Mouse (Mus musculus): ENCODE data around the gene Nf2. TPM values are rescaled to one million over a fixed set of nuclear protein-coding genes. Genes with fewer than 3 reads are reported as not detected.

The Nf2 gene
- polyA plus RNA-seq, 1 experiment from 2014 or later = 29.5 TPM

DNA sequence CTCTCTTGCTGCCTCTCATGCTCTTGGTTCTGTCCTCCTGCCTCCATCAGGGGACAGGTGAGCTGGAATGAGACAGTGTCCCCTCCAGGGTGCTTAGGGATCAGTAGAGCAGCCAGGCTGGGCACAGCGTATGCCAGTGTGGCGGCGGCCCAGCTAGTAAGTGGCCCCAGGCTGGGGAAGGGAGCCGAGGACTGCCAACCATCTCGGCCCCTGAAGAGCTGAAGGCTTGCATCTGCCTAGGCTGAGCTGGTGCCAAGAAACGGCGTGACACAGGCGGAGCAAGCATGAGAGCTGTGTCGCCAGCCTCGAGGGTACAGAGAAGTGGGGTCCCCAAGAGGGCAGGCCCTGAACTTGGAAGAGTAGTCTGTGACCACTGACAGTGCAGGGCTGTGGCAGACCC lies 111.7 kb downstream of the Nf2 start:
- 80% methylated on average over 10 of the region's 10 CpGs for WGBS (ENCODE audit: insufficient replicate concordance)
- Histone ChIP-seq H3K27ac (no peak overlapping the region), H3K9ac (no peak overlapping the region), H3K27me3 (replicated peaks) (peaks cover 23% of the 10 kb centered on the region), H3K9me3 (replicated peaks) (no peaks in the 10 kb centered on the region), H3K36me3 (no peaks in the 10 kb centered on the region), H3K4me2 (no peak overlapping the region), H3K4me3 (no peak overlapping the region), H3K4me1 (no peaks in the 10 kb centered on the region)
- no peak for ATAC-seq

DNA sequence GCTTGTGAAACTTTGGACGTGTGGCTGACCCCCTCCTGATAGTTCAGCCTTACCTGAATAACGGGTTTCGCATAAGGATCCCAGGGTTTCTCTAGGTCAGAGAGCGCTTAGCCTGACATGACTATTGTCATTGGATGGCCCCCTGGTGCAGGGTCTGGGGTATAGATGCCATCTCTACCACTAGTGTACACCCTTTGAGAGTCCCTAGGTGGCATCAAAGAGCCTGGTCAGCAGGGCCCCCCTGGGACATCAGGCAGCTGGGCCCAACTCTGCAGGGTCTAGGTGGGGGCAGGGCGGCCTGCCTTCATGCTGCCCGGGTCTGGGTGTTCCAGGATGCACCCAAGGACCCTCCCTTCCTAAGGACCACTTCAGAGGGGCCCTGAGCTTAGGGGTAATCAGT lies 113.0 kb downstream of the Nf2 start:
- WGBS (ENCODE audit: insufficient replicate concordance) = 58% methylated on average over 6 of the region's 6 CpGs

DNA sequence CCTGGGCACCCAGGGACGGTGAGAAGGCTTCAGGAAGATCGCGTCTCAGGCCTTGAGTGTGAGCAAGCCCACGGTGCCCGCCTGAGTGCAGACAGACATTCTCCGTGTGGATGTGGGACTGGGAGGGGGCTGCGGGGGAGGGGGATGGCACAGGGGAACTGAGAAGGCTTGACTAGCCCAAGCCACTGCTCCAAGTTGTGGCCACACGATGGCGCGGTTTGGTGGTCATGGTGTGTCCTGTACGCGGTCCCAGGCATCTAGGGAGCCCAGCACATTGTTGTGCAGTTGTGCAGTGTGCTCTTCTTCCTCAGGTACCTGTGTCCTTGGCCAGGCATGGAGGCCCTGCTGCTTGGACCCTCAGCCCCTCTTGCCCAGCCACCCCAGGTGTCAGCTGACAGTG lies 115.2 kb downstream of the Nf2 start:
- no peak for ATAC-seq
- peaks cover 7% of the 10 kb centered on the region; the same call in 1 of the 2 replicates for H3K36me3 ChIP-seq
- H3K9ac ChIP-seq = no peak overlapping the region
- 40% methylated on average over 12 of the region's 12 CpGs for WGBS (ENCODE audit: insufficient replicate concordance)
- no peaks in the 10 kb centered on the region for H3K4me1 ChIP-seq
- no peak overlapping the region for H3K27ac ChIP-seq
- no peak overlapping the region for H3K4me2 ChIP-seq
- no peaks in the 10 kb centered on the region for H3K27me3 ChIP-seq (replicated peaks)
- H3K9me3 ChIP-seq (replicated peaks) = no peaks in the 10 kb centered on the region
- no peak overlapping the region for H3K4me3 ChIP-seq

More for the DNA sequence above, 113.0 kb downstream of the Nf2 start:
- no peak for ATAC-seq
- no peak overlapping the region for H3K4me3 ChIP-seq
- no peaks in the 10 kb centered on the region for H3K9me3 ChIP-seq (replicated peaks)
- H3K27me3 ChIP-seq (replicated peaks) = peaks cover 9% of the 10 kb centered on the region; the same call in 1 of the 2 replicates
- H3K9ac ChIP-seq = no peak overlapping the region
- no peak overlapping the region for H3K4me2 ChIP-seq
- no peak overlapping the region for H3K27ac ChIP-seq
- H3K36me3 ChIP-seq = peaks cover 7% of the 10 kb centered on the region; the same call in 1 of the 2 replicates
- H3K4me1 ChIP-seq = no peaks in the 10 kb centered on the region

DNA sequence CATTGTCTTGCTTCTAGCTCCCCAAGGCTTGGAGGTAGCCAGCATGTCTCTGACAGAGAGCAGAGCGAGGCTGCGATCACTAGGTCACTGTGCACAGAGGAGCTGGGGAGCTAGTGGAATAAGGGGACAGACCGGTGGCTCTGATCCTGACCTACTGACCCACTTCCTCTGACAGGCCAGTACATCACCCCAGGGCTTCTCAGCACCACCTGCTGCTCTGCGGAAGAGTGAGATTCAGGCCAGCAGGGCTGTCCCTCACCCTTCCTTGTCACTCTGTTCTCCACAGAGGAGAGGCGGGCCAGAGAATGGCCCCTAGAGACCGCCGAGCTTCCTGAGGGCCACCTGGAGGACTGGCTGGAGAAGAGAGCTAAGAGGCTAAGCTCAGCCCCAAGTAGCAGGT lies 117.6 kb downstream of the Nf2 start:
- Histone ChIP-seq H3K36me3 (peaks cover 7% of the 10 kb centered on the region; the same call in 1 of the 2 replicates), H3K27ac (no peak overlapping the region), H3K9ac (no peak overlapping the region), H3K4me2 (no peak overlapping the region), H3K4me3 (no peak overlapping the region), H3K27me3 (replicated peaks) (no peaks in the 10 kb centered on the region), H3K4me1 (no peaks in the 10 kb centered on the region), H3K9me3 (replicated peaks) (no peaks in the 10 kb centered on the region)
- WGBS (ENCODE audit: insufficient replicate concordance) = 76% methylated on average over 7 of the region's 7 CpGs
- ATAC-seq = no peak

DNA sequence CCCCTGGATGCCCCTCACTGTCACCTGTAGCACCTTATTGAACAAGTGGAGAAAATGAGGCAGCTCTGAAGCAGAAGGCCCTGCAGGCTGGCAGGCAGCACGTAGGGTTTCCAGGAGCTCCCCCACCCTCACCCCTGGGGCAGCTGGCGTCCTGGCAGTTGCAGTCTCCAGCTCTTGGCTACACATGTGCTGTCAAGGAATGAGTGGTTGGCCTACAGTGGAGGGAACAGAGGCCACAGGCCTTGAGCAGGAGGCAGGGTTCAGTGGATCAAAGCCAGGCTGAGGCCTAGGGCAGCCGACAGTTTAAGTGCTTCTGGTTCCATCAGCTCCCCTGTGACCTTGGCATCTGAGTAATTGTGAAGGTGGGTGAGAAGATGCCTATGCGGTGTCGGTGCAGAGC lies 118.4 kb downstream of the Nf2 start:
- H3K27ac ChIP-seq = no peak overlapping the region
- 73% methylated on average over 5 of the region's 5 CpGs for whole genome bisulfite sequencing (ENCODE audit: insufficient replicate concordance)
- H3K9ac ChIP-seq = no peak overlapping the region
- H3K4me2 ChIP-seq = no peak overlapping the region
- no peaks in the 10 kb centered on the region for H3K4me1 ChIP-seq
- peaks cover 12% of the 10 kb centered on the region; the same call in 1 of the 2 replicates for H3K36me3 ChIP-seq
- no peak for ATAC-seq
- no peaks in the 10 kb centered on the region for H3K9me3 ChIP-seq (replicated peaks)
- no peak overlapping the region for H3K4me3 ChIP-seq
- no peaks in the 10 kb centered on the region for H3K27me3 ChIP-seq (replicated peaks)

DNA sequence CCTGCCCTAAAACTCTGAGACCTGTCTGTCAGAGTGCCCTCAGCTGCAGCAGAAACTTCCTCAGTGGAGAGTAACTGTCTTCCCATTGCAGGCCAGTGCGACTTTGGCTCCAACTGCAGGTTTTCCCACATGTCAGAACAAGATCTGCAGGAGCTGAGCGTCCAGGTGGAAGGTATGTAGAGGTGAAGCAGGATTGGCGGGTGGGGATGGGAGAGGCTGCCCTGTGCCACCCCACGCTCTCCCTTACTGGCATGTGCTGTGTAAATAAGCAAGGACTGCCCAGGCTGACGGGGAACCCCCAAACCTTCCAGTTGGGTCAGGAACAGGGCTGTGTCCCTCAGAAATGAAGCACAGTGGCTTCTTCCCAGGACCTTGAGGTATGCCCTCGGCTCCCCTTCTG lies 119.2 kb downstream of the Nf2 start:
- Histone ChIP-seq H3K27ac (no peak overlapping the region), H3K4me1 (no peaks in the 10 kb centered on the region), H3K27me3 (replicated peaks) (no peaks in the 10 kb centered on the region), H3K9me3 (replicated peaks) (no peaks in the 10 kb centered on the region), H3K36me3 (peaks cover 12% of the 10 kb centered on the region; the same call in 1 of the 2 replicates), H3K9ac (no peak overlapping the region), H3K4me2 (no peak overlapping the region), H3K4me3 (no peak overlapping the region)
- no peak for ATAC-seq
- WGBS (ENCODE audit: insufficient replicate concordance) = 76% methylated on average over 6 of the region's 6 CpGs

DNA sequence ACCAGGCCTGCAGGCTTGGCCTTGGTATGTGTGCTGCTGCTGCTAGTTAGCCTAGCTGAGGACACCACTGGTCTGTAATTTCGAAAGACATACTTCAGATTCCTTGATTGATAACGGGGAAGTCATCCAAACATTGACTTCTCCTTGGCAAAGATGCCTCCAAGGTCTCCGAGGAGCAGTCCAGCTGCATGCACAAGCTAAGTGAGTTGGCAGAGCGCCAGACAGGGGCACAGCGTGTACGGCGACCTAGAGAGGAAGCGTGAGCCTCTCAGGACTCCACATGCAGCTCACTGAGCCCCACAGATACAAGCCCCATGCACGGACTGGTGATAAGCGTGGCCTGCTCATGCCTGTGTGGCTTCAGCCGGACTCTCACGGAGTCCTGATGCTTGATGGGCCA lies 119.7 kb downstream of the Nf2 start:
- no peaks in the 10 kb centered on the region for H3K27me3 ChIP-seq (replicated peaks)
- H3K4me1 ChIP-seq = no peaks in the 10 kb centered on the region
- no peak overlapping the region for H3K9ac ChIP-seq
- no peak for ATAC-seq
- WGBS (ENCODE audit: insufficient replicate concordance) = 53% methylated on average over 12 of the region's 12 CpGs
- H3K36me3 ChIP-seq = peaks cover 12% of the 10 kb centered on the region
- H3K4me2 ChIP-seq = no peak overlapping the region
- no peaks in the 10 kb centered on the region for H3K9me3 ChIP-seq (replicated peaks)
- H3K27ac ChIP-seq = no peak overlapping the region
- no peak overlapping the region for H3K4me3 ChIP-seq

DNA sequence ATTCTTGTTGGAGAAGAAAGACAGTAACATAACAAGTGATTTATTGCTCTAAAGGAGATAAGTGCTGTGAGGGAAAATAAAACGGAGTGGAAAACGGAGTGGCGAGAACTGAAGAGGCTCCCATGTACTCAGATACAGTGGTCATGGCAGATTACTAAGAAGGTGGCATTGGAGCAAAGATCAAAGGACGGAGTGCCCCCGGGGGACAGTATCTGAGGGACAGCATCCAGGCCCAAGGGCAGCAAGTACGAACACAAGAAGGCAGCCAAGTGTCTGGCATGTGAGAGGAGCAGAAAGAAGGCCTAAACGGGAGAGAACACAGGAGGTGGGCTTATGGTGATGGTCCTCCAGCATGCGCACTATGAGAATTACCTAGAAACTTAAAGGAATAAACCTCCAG lies 127.6 kb downstream of the Nf2 start:
- WGBS (ENCODE audit: insufficient replicate concordance) = 78% methylated on average over 8 of the region's 8 CpGs
- Histone ChIP-seq H3K36me3 (peaks cover 12% of the 10 kb centered on the region), H3K27me3 (replicated peaks) (no peaks in the 10 kb centered on the region), H3K27ac (no peak overlapping the region), H3K9me3 (replicated peaks) (no peaks in the 10 kb centered on the region), H3K9ac (no peak overlapping the region), H3K4me1 (no peaks in the 10 kb centered on the region; the same call in 1 of the 2 replicates), H3K4me2 (no peak overlapping the region), H3K4me3 (no peak overlapping the region)
- ATAC-seq = no peak

DNA sequence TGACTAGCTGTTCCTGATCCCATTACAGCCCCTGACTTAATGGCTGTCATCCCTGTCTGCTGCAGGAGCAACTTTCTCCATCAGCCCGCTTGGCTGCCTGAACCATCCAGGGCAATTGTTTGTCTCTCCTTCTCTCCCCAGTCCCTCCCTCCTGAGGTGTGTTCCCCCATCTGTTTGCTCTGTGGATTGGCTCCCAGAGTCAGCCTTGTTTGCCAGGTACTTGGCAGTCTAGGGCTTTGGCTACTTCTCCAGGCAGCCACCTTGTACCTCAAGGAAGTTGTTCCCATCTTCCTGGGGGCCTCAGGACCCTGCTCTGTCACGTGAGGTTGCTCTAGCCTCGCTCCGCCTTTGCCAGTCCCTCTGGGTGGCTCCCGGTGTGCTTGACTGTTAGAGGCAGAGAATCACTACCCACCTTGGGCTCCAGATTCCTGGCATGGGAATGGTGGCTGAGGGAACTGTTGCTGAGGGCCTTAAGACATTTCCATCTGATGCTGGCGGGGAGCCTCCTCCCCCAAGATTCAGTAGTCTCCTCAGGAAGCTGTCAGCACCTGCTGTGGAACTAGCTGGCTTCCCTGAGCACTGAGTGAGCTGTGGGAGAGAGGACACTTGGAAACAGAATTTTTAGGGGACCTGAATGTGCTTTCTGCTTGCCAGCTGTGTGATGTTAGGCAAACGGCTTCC lies 128.3 kb downstream of the Nf2 start:
- no peak overlapping the region for H3K9ac ChIP-seq
- H3K27ac ChIP-seq = no peak overlapping the region
- H3K4me3 ChIP-seq = no peak overlapping the region
- WGBS (ENCODE audit: insufficient replicate concordance) = 66% methylated on average over 7 of the region's 7 CpGs
- no peak overlapping the region for H3K4me2 ChIP-seq
- H3K9me3 ChIP-seq (replicated peaks) = no peaks in the 10 kb centered on the region
- H3K4me1 ChIP-seq = no peaks in the 10 kb centered on the region; the same call in 1 of the 2 replicates
- ATAC-seq = no peak
- no peaks in the 10 kb centered on the region for H3K27me3 ChIP-seq (replicated peaks)
- H3K36me3 ChIP-seq = peaks cover 8% of the 10 kb centered on the region

DNA sequence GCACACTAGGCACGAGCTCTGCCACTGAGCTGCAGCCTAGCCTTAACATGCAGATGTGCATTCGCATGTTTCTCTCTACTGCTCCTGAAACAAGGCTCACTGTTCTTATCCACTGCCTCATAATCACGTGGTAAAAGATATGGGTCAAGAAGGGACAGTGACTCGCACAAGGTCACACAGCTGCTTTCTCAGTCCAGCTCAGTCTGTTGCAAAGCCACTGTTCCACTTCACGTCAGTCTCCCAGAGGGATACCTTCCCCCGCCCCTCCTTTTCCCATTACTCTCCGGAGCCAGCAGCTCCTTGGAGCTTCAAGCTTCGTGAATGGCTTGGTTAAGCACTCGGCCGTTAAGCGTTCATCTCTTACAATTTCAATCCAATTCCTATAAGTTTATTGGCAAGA lies 128.9 kb downstream of the Nf2 start:
- Histone ChIP-seq H3K9me3 (replicated peaks) (no peaks in the 10 kb centered on the region), H3K4me1 (no peaks in the 10 kb centered on the region; the same call in 1 of the 2 replicates), H3K4me3 (no peak overlapping the region), H3K36me3 (peaks cover 8% of the 10 kb centered on the region), H3K27ac (no peak overlapping the region), H3K27me3 (replicated peaks) (no peaks in the 10 kb centered on the region), H3K9ac (no peak overlapping the region), H3K4me2 (no peak overlapping the region)
- WGBS (ENCODE audit: insufficient replicate concordance) = 71% methylated on average over 11 of the region's 11 CpGs
- no peak for ATAC-seq

DNA sequence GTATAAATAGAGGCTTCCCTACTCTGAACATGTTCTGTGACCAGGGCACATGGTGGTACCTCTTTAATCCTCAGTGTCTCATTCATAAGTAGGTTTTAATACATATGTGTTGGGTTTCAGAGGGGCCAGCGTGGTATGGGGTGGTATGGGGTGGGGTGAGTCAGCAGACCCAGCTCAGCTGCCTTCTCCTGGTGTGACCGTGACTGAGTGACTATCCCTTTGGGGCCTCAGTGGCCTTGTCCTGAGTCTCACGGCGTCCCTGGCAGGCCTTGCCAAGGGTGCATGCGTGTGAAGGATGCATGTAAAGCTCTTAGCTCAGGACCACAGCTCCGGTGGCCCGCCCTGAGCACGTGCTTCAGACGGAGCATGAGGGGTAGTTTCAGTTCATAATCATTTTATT lies 129.4 kb downstream of the Nf2 start:
- H3K4me2 ChIP-seq = no peak overlapping the region
- no peak overlapping the region for H3K27ac ChIP-seq
- H3K4me1 ChIP-seq = no peaks in the 10 kb centered on the region; the same call in 1 of the 2 replicates
- H3K36me3 ChIP-seq = peaks cover 8% of the 10 kb centered on the region
- H3K27me3 ChIP-seq (replicated peaks) = no peaks in the 10 kb centered on the region
- no peak overlapping the region for H3K4me3 ChIP-seq
- no peak for ATAC-seq
- H3K9ac ChIP-seq = no peak overlapping the region
- 75% methylated on average over 9 of the region's 9 CpGs for WGBS (ENCODE audit: insufficient replicate concordance)
- H3K9me3 ChIP-seq (replicated peaks) = no peaks in the 10 kb centered on the region

DNA sequence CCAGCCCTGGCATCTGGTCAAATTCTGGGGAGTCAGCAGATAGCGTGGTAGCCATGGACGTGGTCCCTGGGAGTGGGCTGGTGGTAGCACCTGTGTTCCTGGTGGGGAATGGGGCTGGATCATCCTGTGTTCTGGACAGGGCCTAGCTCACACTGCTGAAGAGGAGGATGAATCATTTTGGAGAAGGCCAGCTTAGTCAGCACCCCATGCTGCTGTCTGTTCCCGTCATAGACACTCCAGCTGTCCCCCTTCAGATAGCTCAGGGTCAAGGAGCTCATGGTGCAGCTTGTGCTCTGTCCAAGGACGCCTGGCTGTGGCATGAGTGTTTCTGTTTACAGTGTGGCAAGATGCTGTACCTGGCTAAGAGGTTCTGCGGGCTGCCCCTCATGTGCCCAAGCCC lies 130.8 kb downstream of the Nf2 start:
- H3K9me3 ChIP-seq (replicated peaks) = no peaks in the 10 kb centered on the region
- no peak overlapping the region for H3K4me2 ChIP-seq
- H3K4me1 ChIP-seq = no peaks in the 10 kb centered on the region; the same call in 1 of the 2 replicates
- no peak for ATAC-seq
- no peak overlapping the region for H3K9ac ChIP-seq
- WGBS (ENCODE audit: insufficient replicate concordance) = 70% methylated on average over 5 of the region's 5 CpGs
- H3K27ac ChIP-seq = no peak overlapping the region
- H3K36me3 ChIP-seq = peaks cover 8% of the 10 kb centered on the region; the same call in 1 of the 2 replicates
- H3K4me3 ChIP-seq = no peak overlapping the region
- no peaks in the 10 kb centered on the region for H3K27me3 ChIP-seq (replicated peaks)
